8 mouse cellular contexts compared by ENCODE assay signal in the genomic region with DNA sequence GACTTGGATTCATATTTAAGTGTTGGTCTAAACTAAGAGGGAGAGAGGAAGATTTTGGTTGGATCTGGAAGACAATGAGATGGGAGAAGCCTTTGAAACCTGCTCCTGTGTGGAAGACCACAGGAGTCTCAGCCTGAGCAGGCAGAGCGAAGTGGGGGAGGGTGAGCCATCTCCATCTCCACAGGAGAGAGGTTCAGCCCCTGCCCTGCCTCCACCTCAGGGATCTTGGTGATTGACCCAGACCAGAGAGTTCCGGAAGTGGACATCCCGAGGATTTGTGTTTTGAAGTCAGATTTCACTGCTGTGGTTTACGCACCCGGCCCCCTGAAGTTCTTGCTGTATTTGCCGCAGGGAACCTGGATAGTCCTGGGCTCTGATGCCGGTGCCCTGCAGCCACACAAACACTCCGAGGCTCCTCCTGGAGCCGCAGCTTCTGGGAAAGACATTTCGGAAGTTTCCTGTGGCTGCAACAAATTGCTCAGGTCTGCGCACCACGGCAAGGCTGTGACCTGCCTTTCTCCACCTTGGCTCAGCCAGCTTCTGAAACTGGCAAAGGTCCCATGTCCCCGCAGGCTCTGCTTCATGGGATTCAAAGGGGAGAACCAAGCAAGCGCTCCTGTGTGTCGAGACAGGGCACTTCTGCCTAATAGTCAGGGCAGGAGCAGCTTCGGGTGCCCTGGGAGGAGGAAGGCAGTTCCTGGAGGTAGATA.
DNase-seq lines count a peak whose midpoint lies in the region; ATAC-seq and TF ChIP-seq lines count a peak whose summit lies in the region.

No protein-coding gene starts in this region.

- H3K4me2 ChIP-seq in forebrain, embryonic 14.5 days (ENCODE audit: low read length) = peak overlapping the region; percentile 43
- H3K4me2 ChIP-seq in intestine, postnatal 0 days (replicated peaks; ENCODE audit: low read depth) = peak overlapping the region; percentile 49
- peak overlapping the region; percentile 47 for H3K4me2 ChIP-seq in midbrain, embryonic 12.5 days (replicated peaks)

- no peak for ATAC-seq in megakaryocyte, adult 5-6 weeks (ENCODE audit: poor library complexity, severe bottlenecking)
- ATAC-seq in forebrain, embryonic 14.5 days = no peak
- ATAC-seq in intestine, postnatal 0 days = no peak
- ATAC-seq in midbrain, embryonic 12.5 days (ENCODE audit: low FRiP score, low read depth) = no peak

- H3K36me3 ChIP-seq in megakaryocyte, embryonic 14.5 days (replicated peaks; ENCODE audit: low read length) = no peaks in the 10 kb centered on the region
- H3K36me3 ChIP-seq in forebrain, embryonic 14.5 days (ENCODE audit: control insufficient read depth, insufficient read depth, low read length) = no peaks in the 10 kb centered on the region
- no peaks in the 10 kb centered on the region for H3K36me3 ChIP-seq in intestine, postnatal 0 days (ENCODE audit: control insufficient read depth, insufficient read depth)
- no peaks in the 10 kb centered on the region for H3K36me3 ChIP-seq in midbrain, embryonic 12.5 days

- peaks cover 5% of the 10 kb centered on the region for H3K9me3 ChIP-seq in megakaryocyte, embryonic 14.5 days
- H3K9me3 ChIP-seq in forebrain, embryonic 14.5 days (replicated peaks; ENCODE audit: control insufficient read depth, low read length) = no peaks in the 10 kb centered on the region
- no peaks in the 10 kb centered on the region for H3K9me3 ChIP-seq in intestine, postnatal 0 days (ENCODE audit: control insufficient read depth)
- no peaks in the 10 kb centered on the region for H3K9me3 ChIP-seq in midbrain, embryonic 12.5 days

- H3K4me1 ChIP-seq in megakaryocyte, embryonic 14.5 days = peaks cover 44% of the 10 kb centered on the region
- H3K4me1 ChIP-seq in forebrain, embryonic 14.5 days (ENCODE audit: control insufficient read depth, insufficient read depth, low read length) = peaks cover 6% of the 10 kb centered on the region
- no peaks in the 10 kb centered on the region for H3K4me1 ChIP-seq in intestine, postnatal 0 days (replicated peaks; ENCODE audit: control insufficient read depth, insufficient read depth, low read length)
- peaks cover 10% of the 10 kb centered on the region for H3K4me1 ChIP-seq in midbrain, embryonic 12.5 days
- H3K4me1 ChIP-seq in lung, adult 2 months (ENCODE audit: control insufficient read depth, insufficient read depth, low read length) = no peaks in the 10 kb centered on the region

- no peak for TF ChIP-seq POLR2A in lung, adult 2 months (IDR thresholded peaks at IDR 0.05; ENCODE audit: borderline replicate concordance, extremely low read depth, low read depth, low read length)

- peak overlapping the region; percentile 29; the same call in 1 of the 2 replicates for H3K9ac ChIP-seq in forebrain, embryonic 14.5 days (ENCODE audit: low read length)
- no peak overlapping the region for H3K9ac ChIP-seq in intestine, postnatal 0 days (ENCODE audit: low read depth, low read length)
- H3K9ac ChIP-seq in midbrain, embryonic 12.5 days (replicated peaks) = no peak overlapping the region

- no peak overlapping the region for H3K27ac ChIP-seq in forebrain, embryonic 14.5 days (ENCODE audit: low read depth, low read length)
- no peak overlapping the region for H3K27ac ChIP-seq in intestine, postnatal 0 days (ENCODE audit: low read depth, low read length)
- no peak overlapping the region for H3K27ac ChIP-seq in midbrain, embryonic 12.5 days (replicated peaks)

- DNase-seq in forebrain, embryonic 14.5 days (ENCODE audit: low spot score) = peak; percentile 19
- DNase-seq in adrenal gland, postnatal 4 days (ENCODE audit: low spot score in 2 of 2) = no peak
- DNase-seq in adipocyte (ENCODE audit: low spot score) = no peak
- DNase-seq in lung, adult 2 months = no peak

- TF ChIP-seq CTCF in intestine, postnatal 0 days (IDR thresholded peaks at IDR 0.05; ENCODE audit: low read depth) = no peak
- no peak for TF ChIP-seq CTCF in lung, adult 2 months (IDR thresholded peaks at IDR 0.05; ENCODE audit: insufficient read depth, low read length)

- WGBS in forebrain, embryonic 14.5 days = 9% methylated on average over 16 of the region's 16 CpGs
- 20% methylated on average over 16 of the region's 16 CpGs for WGBS in intestine, postnatal 0 days
- 9% methylated on average over 16 of the region's 16 CpGs for WGBS in midbrain, embryonic 12.5 days
- WGBS in lung, adult 2 months = 13% methylated on average over 16 of the region's 16 CpGs

- peaks cover 73% of the 10 kb centered on the region for H3K27me3 ChIP-seq in megakaryocyte, embryonic 14.5 days (replicated peaks)
- no peaks in the 10 kb centered on the region for H3K27me3 ChIP-seq in forebrain, embryonic 14.5 days (replicated peaks; ENCODE audit: control insufficient read depth, insufficient read depth, low read length)
- no peaks in the 10 kb centered on the region for H3K27me3 ChIP-seq in intestine, postnatal 0 days (replicated peaks; ENCODE audit: control insufficient read depth, insufficient read depth, low read length)
- peaks cover 41% of the 10 kb centered on the region for H3K27me3 ChIP-seq in midbrain, embryonic 12.5 days

- H3K4me3 ChIP-seq in megakaryocyte, embryonic 14.5 days (replicated peaks) = peak overlapping the region; percentile 64
- H3K4me3 ChIP-seq in forebrain, embryonic 14.5 days (ENCODE audit: low read depth, low read length) = 0 out of 2 replicates have a peak overlapping the region, but pooled peaks have one; percentile 6
- H3K4me3 ChIP-seq in intestine, postnatal 0 days (ENCODE audit: low read depth, low read length) = no peak overlapping the region
- H3K4me3 ChIP-seq in midbrain, embryonic 12.5 days = peak overlapping the region; percentile 12; the same call in 1 of the 2 replicates
- no peak overlapping the region for H3K4me3 ChIP-seq in lung, adult 2 months (replicated peaks; ENCODE audit: extremely low read depth, low read depth, low read length)

Comparison
In these comparisons a context has a peak if more than half of its experiments do, and no peak if none do; other contexts are left out.
1. H3K4me3 ChIP-seq: peak in megakaryocyte, embryonic 14.5 days (single experiment), forebrain, embryonic 14.5 days (single experiment) and midbrain, embryonic 12.5 days (single experiment); none in intestine, postnatal 0 days (single experiment) and lung, adult 2 months (single experiment).
2. Peak in every context shown above with its lines, with median percentiles within 50 percentile points of each other: H3K4me2 ChIP-seq.